Mouse (Mus musculus) hindbrain, embryonic 14.5 days (tissue): ENCODE measurements at regions not wholly inside any gene's neighbourhood (a gene's known extent, or its start where the extent isn't known, plus 50 kb on each side); places are given as distances from the start of the nearest gene placed in this dataset.
A peak's percentile ranks its signal among the peaks of the same experiment; 100 is the strongest.
"Not testable (repeated sequence)": the region's sequence is repeated elsewhere in the genome, so short reads cannot be mapped to it uniquely, and the experiment has no call there.

Experiments used
- ATAC-seq: fragments of 200-750 bp; cut with Nextera tagmentation; 2 replicates; pipeline ENCODE4 v1.8.0; 2017; ENCODE audit warnings: moderate number of reproducible peaks, mild to moderate bottlenecking, moderate TSS enrichment, moderate library complexity; ENCODE audit not compliant: low FRiP score
- DNase-seq: peaks from one replicate; pipeline ENCODE4 v3.0.0-alpha.2; 2015; ENCODE audit warnings: low spot score
- H3K27ac ChIP-seq: fragments of 300-500 bp; sonication (generic); 2 replicates; pipeline ENCODE4 v1.5.1; 2014; ENCODE audit warnings: mild to moderate bottlenecking, moderate library complexity
- H3K27me3 ChIP-seq: fragments of 300-500 bp; sonication (generic); 2 replicates; pipeline ENCODE4 v1.6.1; 2014; ENCODE audit warnings: mild to moderate bottlenecking, low read length, mixed read lengths; ENCODE audit not compliant: control insufficient read depth, insufficient read depth
- H3K36me3 ChIP-seq: fragments of 300-500 bp; sonication (generic); replicated peaks from 2 replicates; pipeline ENCODE4 v1.6.1; 2014; ENCODE audit not compliant: control insufficient read depth, insufficient read depth
- H3K4me1 ChIP-seq: fragments of 300-500 bp; sonication (generic); replicated peaks from 2 replicates; pipeline ENCODE4 v1.6.1; 2014; ENCODE audit warnings: antibody characterized with exemption, low read length, mixed read lengths; ENCODE audit not compliant: control insufficient read depth, insufficient read depth
- H3K4me2 ChIP-seq: fragments of 300-500 bp; sonication (generic); replicated peaks from 2 replicates; pipeline ENCODE4 v1.6.1; 2014; ENCODE audit warnings: mild to moderate bottlenecking, moderate library complexity
- H3K4me3 ChIP-seq: fragments of 300-500 bp; sonication (generic); replicated peaks from 2 replicates; pipeline ENCODE4 v1.5.1; 2014; ENCODE audit warnings: mild to moderate bottlenecking, low read length
- H3K9ac ChIP-seq: fragments of 300-500 bp; sonication (generic); 2 replicates; pipeline ENCODE4 v1.6.1; 2014
- H3K9me3 ChIP-seq: fragments of 300-500 bp; sonication (generic); 2 replicates; pipeline ENCODE4 v1.6.1; 2016; ENCODE audit warnings: low read length; ENCODE audit not compliant: control insufficient read depth
- WGBS: fragments of 180-500 bp; shearing (Covaris S2); extraction: QIAGEN DNeasy Blood & Tissue Kit; methylation state at CpG from one replicate; pipeline ENCODE4 v1.1.7; 2014; 5-methylcytosine and 5-hydroxymethylcytosine counted together

- H3K9me3 ChIP-seq, result no peaks in the 10 kb centered on the region
- DNase-seq, result peak; percentile 51
- H3K27ac ChIP-seq, result no peak overlapping the region
- 49% methylated on average over 8 of the region's 8 CpGs for WGBS
- H3K4me1 ChIP-seq, result no peaks in the 10 kb centered on the region
- no peak overlapping the region for H3K9ac ChIP-seq
- peak; percentile 65; the same call in 1 of the 2 replicates for ATAC-seq
- H3K27me3 ChIP-seq, result no peaks in the 10 kb centered on the region
- no peak overlapping the region for H3K4me2 ChIP-seq
- no peak overlapping the region for H3K4me3 ChIP-seq
- no peaks in the 10 kb centered on the region for H3K36me3 ChIP-seq
These were observed 323.4 kb upstream of the Klhl29 start for GRCm38 (mm10) chr12:5698778-5699454.

DNA sequence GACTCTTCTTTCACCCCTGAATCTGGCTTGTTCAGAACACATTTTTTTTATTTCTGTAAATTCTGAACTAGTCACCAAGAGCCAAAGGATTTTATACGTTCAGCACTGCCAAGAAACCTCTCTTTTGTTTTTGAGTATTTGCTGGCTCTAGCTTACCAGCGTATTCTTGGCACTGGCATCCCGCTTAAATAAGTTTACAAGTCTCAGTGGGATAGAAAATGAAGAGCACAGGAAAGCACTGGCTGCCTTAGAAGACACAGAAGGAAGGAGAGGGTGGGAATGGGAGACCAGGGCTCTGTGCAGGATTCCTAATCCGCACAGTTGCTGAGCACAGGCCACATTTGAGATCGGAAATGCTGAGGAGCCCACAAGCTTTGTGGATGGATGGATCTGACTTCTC lies 306.7 kb upstream of the Klhl29 start:
- ATAC-seq (no peak), DNase-seq (no peak)
- Histone ChIP-seq H3K9ac (no peak overlapping the region), H3K9me3 (no peaks in the 10 kb centered on the region), H3K36me3 (no peaks in the 10 kb centered on the region), H3K4me3 (no peak overlapping the region), H3K4me1 (no peaks in the 10 kb centered on the region), H3K4me2 (no peak overlapping the region), H3K27ac (no peak overlapping the region), H3K27me3 (no peaks in the 10 kb centered on the region)
- WGBS, result 70% methylated on average over 5 of the region's 5 CpGs

- not testable (repeated sequence) for H3K9ac ChIP-seq
- WGBS, result 93% methylated on average over 8 of the region's 8 CpGs
These were observed 302.6 kb upstream of the Klhl29 start for GRCm38 (mm10) chr12:5678126-5678525.

DNA sequence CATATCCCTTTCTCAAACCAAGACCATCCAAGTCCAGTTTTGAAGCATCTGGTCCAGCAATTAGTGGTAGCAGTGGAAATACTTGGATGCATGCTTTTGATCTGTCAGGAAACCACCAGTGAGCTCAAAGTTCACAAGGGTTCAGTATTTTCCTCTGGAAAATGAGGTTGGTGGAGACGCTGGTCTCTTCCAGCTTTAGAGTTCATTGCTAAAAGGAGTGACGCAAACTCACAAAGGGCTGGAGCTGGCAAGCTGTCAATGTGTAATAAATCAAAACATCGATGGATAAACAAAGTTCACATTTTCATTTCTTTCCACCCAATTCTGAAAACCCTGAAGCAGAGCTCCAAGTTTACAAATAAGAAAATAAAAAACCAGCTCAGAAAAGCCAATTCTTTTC lies 293.0 kb upstream of the Klhl29 start:
- H3K4me2 ChIP-seq, result no peak overlapping the region
- 77% methylated on average over 3 of the region's 3 CpGs for WGBS
- ATAC-seq (no peak), DNase-seq (no peak)
- no peak overlapping the region for H3K9ac ChIP-seq
- H3K36me3 ChIP-seq, result no peaks in the 10 kb centered on the region
- no peak overlapping the region for H3K4me3 ChIP-seq
- no peaks in the 10 kb centered on the region for H3K27me3 ChIP-seq
- H3K27ac ChIP-seq, result no peak overlapping the region
- H3K4me1 ChIP-seq, result no peaks in the 10 kb centered on the region
- no peaks in the 10 kb centered on the region for H3K9me3 ChIP-seq

More at GRCm38 (mm10) chr12:5678126-5678525, 302.6 kb upstream of the Klhl29 start:
- H3K27me3 ChIP-seq, H3K4me2 ChIP-seq, H3K36me3 ChIP-seq, H3K27ac ChIP-seq, DNase-seq, ATAC-seq, H3K9me3 ChIP-seq, H3K4me1 ChIP-seq, H3K4me3 ChIP-seq: not testable (repeated sequence)

DNA sequence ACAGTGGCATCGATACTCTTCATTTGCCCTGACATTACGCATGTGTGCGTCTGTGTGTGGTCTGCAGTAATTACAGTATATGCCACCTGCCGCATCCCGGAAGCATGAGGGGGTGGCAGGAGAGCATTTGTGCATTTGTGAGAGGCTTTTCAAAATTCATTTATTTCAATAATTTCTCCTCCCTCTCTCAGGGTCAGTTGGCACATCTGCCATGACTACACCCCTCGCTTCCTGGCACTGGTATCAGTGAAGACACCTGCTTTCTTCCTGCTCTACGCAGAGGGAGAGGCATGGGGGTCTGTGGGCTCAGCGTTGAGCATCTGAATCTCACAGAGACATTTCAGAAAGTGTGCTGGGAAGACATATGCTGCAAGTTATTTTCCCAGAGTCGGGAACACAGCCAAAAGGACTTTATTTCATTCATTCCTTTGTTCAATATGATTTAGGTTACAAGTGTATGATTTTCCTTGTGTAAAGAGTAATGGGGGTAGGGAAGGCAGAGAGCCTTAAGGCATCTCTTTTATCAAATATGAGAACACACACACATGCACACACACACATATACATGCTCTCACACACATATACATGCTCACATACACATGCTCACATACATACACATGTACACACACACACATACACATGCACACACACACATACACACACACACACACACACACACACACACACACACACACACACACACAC lies 262.2 kb upstream of the Klhl29 start:
- Histone ChIP-seq H3K9me3 (no peaks in the 10 kb centered on the region), H3K4me3 (no peak overlapping the region), H3K9ac (no peak overlapping the region), H3K4me1 (no peaks in the 10 kb centered on the region; the same call in 1 of the 2 replicates), H3K27ac (no peak overlapping the region), H3K36me3 (no peaks in the 10 kb centered on the region), H3K27me3 (no peaks in the 10 kb centered on the region), H3K4me2 (no peak overlapping the region)
- DNase-seq (no peak), ATAC-seq (no peak)
- WGBS, result 74% methylated on average over 9 of the region's 9 CpGs

DNA sequence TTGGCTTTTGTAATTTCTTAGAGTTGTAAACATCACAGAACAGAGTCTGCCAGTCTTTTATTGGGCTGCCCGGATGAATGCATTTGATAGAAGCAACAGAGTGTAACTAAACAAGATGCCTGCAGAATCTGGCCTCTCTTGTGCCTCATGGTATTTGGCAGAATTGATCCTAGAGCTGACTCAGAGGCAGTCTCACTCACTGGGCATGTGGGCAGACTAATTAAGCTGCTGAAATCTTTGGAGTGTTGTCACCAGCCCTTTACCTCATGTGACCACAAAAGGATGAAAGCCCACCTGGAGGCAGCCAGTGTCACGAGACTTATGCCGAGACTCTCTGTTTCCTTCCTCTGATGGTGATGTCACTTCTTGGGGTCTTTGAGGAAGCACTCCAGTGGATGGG lies 258.5 kb upstream of the Klhl29 start:
- ATAC-seq, result no peak

GRCm38 (mm10) chr12:5601084-5601654 lies 225.7 kb upstream of the Klhl29 start:
- Histone ChIP-seq H3K4me1 (no peaks in the 10 kb centered on the region), H3K36me3 (no peaks in the 10 kb centered on the region), H3K4me2 (no peak overlapping the region), H3K27me3 (no peaks in the 10 kb centered on the region), H3K9me3 (no peaks in the 10 kb centered on the region), H3K4me3 (no peak overlapping the region), H3K27ac (no peak overlapping the region), H3K9ac (no peak overlapping the region)
- WGBS, result 65% methylated on average over 9 of the region's 9 CpGs
- DNase-seq (no peak), ATAC-seq (peak; percentile 8; the same call in 1 of the 2 replicates)

More for the DNA sequence above, 258.5 kb upstream of the Klhl29 start:
- H3K4me2 ChIP-seq, result no peak overlapping the region
- no peaks in the 10 kb centered on the region for H3K27me3 ChIP-seq
- H3K9ac ChIP-seq, result no peak overlapping the region
- H3K9me3 ChIP-seq, result no peaks in the 10 kb centered on the region
- DNase-seq, result no peak
- no peaks in the 10 kb centered on the region; the same call in 1 of the 2 replicates for H3K4me1 ChIP-seq
- no peak overlapping the region for H3K27ac ChIP-seq
- WGBS, result 81% methylated on average over 3 of the region's 3 CpGs
- H3K36me3 ChIP-seq, result no peaks in the 10 kb centered on the region
- no peak overlapping the region for H3K4me3 ChIP-seq

- Histone ChIP-seq H3K9ac (no peak overlapping the region), H3K36me3 (no peaks in the 10 kb centered on the region), H3K4me2 (no peak overlapping the region), H3K27me3 (no peaks in the 10 kb centered on the region), H3K9me3 (no peaks in the 10 kb centered on the region), H3K4me3 (no peak overlapping the region), H3K27ac (no peak overlapping the region), H3K4me1 (no peaks in the 10 kb centered on the region)
- 78% methylated on average over 1 of the region's 1 CpGs for WGBS
- no peak for ATAC-seq
- DNase-seq, result no peak
These were observed 223.9 kb upstream of the Klhl29 start for GRCm38 (mm10) chr12:5599426-5599825.

DNA sequence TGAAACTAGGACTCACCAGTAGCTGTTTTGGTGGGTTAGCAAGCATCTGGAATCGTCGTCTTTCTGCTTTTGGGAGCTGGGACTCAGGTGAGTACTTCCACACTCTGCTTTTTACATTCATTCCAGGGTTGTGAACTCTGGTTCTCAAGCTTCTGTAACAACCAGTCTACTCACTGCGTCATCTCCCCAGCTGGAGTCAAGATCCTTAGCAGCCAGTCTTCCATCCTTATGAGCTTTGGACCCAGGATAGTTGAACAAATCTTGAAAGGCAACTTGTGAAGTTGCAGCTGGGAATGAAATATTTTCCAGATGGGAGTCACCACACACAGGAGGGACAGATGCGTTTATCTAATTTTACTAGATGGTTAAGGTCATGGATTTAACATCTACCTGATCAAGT lies 223.5 kb upstream of the Klhl29 start:
- ATAC-seq, result no peak
- Histone ChIP-seq H3K9ac (no peak overlapping the region), H3K36me3 (no peaks in the 10 kb centered on the region), H3K27ac (no peak overlapping the region), H3K9me3 (no peaks in the 10 kb centered on the region), H3K4me2 (no peak overlapping the region), H3K27me3 (no peaks in the 10 kb centered on the region), H3K4me3 (no peak overlapping the region), H3K4me1 (no peaks in the 10 kb centered on the region)
- 97% methylated on average over 4 of the region's 4 CpGs for WGBS
- no peak for DNase-seq
